Mouse (Mus musculus) bone marrow macrophage, adult 2 months (primary cell): Measurements from ENCODE around the gene Nup214.

Source experiments
- CTCF ChIP-seq: IDR thresholded peaks from 2 replicates; pipeline ENCODE4 v1.5.1; 2012; ENCODE audit warnings: low read depth, mild to moderate bottlenecking, low read length, moderate library complexity
- POLR2A ChIP-seq: IDR thresholded peaks from 2 replicates; pipeline ENCODE4 v1.6.1; 2012; ENCODE audit warnings: mild to moderate bottlenecking, low read depth, low read length, borderline replicate concordance

DNA sequence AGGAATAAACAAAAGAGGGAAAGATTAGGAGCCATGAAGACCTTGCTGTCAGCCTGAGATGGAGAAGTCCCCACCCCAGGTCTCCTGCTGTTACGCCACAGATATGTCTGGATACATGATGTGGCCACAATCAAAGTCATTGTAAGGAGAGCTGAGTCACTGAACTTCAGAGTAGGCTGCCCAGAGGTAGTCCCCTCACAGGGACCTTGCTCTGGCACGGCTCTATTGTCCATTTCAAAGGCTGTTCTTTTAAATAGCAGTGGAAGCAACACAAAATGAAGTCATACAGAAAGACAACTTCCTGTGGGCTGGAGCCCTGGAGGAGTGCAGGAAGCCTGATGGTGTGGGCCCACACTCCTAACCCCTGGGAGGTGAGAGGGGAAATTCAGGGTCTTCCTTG is 87.0 kb downstream of the Nup214 start:
- TF ChIP-seq POLR2A (no peak), CTCF (no peak)
